Mouse (Mus musculus) neutrophil, adult 5-6 weeks (primary cell): ENCODE data around the gene Tmem145. TPM values are rescaled to one million over a fixed set of nuclear protein-coding genes. Genes with fewer than 3 reads are reported as not detected.
A peak's percentile ranks its signal among the peaks of the same experiment; 100 is the strongest.
"Not testable (repeated sequence)": the region's sequence is repeated elsewhere in the genome, so short reads cannot be mapped to it uniquely, and the experiment has no call there.

Experiments used
- ATAC-seq: fragments of 151-379, 151-347 bp; 2 replicates; pipeline ENCODE4 v1.8.0; 2017; ENCODE audit warnings: mild to moderate bottlenecking, moderate TSS enrichment; ENCODE audit not compliant: insufficient number of reproducible peaks, poor library complexity, low FRiP score, severe bottlenecking; ENCODE audit errors: extremely low read depth
- total RNA-seq: library from RNA; stranded (forward); fragments of 200-1000 nt; gene quantifications from 2 replicates; pipeline ENCODE4 v1.2.3, GENCODE M21; 2017

The Tmem145 gene
- total RNA-seq, 1 experiment from 2014 or later = not detected

- no peak for ATAC-seq
Measured at GRCm38 (mm10) chr7:25314606-25315305, 8.8 kb downstream of the Tmem145 start.

DNA sequence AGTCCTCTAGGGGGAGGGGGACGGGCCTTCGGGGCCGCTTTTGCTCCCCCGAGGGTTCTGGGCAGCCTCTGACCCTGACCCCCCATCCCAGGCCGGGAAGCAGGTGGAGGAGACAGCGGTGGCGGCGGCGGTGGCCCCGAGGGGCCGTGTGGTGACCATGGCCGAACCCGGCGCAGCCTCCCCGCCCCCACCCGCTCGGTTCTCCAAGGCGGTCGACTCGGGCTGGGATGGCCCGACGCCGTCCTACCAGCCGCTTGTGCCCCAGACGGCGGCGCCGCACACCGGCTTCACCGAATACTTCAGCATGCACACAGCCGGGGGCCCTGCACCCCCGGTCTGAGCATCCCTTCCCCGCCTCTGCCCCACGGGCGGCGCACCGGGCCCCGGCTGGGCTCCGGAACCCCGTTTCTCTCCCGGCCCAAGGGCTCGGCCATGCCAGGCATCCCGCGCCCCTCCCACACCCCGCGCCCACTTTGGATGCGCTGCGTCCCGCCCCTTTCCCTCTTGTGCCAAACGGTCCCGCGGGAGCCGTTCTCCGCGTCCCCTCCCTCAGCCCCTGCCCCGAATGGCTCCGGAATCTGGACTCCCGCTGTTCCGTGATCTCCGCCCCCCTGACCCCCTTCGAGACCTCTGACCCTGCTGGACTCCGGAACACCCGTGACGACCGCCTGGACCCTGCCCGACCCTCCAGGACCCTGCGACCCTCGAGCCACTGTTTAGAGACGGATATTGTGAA lies 9.6 kb downstream of the Tmem145 start:
- no peak for ATAC-seq

- ATAC-seq = peak; percentile 77
Measured at GRCm38 (mm10) chr7:25316532-25317445, 10.9 kb downstream of the Tmem145 start, which contains the start of gene Megf8. Megf8 (plus strand) TSS chr7:25317164.

DNA sequence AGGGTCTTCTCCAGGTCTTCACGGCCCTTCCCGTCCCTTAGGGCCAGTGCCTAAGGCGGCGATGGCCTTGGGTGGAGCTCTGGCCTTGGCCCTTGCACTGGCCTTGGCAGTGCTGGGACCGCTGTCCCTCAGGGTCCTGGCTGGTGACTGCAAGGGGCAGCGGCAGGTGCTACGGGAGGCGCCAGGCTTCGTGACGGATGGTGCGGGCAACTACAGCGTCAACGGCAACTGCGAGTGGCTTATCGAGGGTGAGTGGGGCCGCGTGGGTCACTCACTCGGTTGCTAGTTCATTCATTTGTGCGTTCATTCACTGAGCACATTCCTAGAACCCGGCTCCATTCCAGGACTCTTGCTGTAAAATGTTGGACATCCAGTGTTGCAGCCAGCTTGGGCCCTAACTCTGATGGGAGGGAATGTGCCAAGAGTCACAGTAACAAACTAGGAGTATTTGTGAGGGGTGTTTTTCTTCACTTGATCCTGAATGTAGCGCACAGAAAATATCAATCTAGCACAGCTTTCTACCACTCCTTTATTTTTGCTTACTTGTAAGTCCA lies 11.6 kb downstream of the Tmem145 start:
- no peak for ATAC-seq

GRCm38 (mm10) chr7:25322058-25322484 lies 16.2 kb downstream of the Tmem145 start:
- ATAC-seq = no peak

GRCm38 (mm10) chr7:25323219-25323618 lies 17.3 kb downstream of the Tmem145 start:
- no peak for ATAC-seq

GRCm38 (mm10) chr7:25325431-25325830 lies 19.5 kb downstream of the Tmem145 start:
- not testable (repeated sequence) for ATAC-seq

DNA sequence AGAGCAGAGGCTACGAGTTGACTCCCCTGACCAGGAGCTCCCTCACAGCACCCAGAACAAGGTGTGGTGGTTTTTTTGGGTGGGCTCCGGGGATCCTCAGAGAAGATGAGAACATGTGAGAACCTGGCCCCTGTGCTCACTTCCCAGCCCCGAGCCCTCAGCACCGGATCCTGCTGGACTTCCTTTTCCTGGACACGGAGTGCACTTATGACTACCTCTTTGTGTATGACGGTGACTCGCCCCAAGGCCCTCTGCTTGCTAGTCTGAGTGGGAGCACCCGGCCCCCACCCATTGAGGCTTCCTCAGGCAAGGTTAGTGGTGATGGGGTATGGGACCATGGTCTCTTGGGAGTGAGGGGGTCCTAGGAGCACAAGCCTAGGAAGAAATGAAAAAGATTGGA lies 20.3 kb downstream of the Tmem145 start:
- no peak for ATAC-seq

GRCm38 (mm10) chr7:25333596-25334307 lies 27.8 kb downstream of the Tmem145 start:
- peak; percentile 58; the same call in 1 of the 2 replicates for ATAC-seq

GRCm38 (mm10) chr7:25334472-25334871 lies 28.6 kb downstream of the Tmem145 start:
- ATAC-seq = no peak

DNA sequence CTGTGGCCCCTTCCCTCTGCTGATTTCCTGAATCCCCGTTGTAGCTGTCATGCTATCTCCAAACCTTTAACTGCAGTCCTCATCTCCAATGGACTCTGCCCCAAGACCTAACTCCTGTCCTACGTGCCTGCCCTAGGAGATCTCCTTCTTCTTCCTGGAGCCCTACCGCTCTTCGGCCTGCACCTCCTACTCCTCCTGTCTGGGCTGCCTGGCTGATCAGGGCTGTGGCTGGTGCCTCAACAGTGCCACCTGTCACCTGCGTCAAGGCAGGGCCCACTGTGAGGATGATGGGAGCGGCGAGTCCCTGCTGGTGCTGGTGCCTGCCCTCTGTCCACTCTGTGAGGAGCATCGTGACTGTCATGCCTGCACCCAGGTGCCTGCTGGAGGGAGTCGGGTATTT lies 33.4 kb downstream of the Tmem145 start:
- no peak for ATAC-seq

DNA sequence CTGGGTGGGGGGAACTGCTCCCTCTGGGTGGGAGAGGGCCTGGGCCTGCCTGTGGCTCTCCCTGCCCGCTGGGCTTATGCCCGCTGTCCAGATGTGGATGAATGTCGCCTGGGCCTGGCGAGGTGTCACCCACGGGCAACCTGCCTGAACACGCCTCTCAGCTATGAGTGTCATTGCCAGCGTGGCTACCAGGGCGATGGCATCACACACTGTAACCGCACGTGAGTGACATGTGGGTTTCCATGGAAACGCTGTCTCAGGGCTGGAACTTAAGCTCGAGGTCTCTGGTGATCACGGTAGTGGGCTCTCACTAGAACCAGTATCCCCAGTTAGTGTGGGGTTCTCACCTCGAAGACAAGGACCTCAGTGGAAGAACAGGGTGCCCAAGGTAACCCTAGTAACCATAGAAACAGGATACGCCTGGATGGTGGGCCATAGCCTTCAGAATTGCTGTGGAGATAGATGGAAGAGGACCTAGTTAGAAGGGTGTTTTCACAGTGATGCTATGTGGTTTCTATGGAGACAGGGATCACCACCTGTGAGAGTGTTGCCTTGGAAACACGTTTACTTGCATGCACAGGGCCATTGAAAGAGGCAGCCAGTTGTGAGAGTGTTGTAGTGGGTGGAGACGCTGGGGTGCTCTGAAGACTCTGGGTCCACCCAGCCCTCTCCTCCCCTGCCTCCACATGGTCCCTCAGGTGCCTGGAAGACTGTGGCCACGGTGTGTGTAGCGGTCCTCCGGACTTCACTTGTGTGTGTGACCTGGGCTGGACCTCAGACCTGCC lies 35.3 kb downstream of the Tmem145 start:
- ATAC-seq = no peak

DNA sequence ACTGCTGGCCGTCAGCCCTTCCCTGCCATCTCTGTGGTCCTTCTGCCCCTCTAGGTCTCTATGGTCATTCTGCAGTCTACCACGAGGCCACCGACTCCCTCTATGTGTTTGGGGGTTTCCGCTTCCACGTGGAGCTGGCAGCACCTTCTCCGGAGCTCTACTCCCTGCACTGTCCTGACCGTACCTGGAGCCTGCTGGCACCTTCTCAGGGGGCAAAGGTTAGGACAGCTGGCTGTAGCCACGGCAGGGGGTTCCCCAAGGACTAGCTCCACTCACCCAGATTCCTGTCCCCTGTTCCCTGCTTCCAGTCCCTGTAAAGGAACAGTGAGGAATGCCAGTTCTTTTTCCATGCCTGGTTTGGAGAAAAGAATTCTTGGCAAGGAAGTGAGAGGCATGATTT lies 43.0 kb downstream of the Tmem145 start:
- no peak for ATAC-seq

- ATAC-seq = no peak
Measured at GRCm38 (mm10) chr7:25358721-25359206, 52.9 kb downstream of the Tmem145 start.

- ATAC-seq = no peak
Measured at GRCm38 (mm10) chr7:25363151-25363550, 57.2 kb downstream of the Tmem145 start.

DNA sequence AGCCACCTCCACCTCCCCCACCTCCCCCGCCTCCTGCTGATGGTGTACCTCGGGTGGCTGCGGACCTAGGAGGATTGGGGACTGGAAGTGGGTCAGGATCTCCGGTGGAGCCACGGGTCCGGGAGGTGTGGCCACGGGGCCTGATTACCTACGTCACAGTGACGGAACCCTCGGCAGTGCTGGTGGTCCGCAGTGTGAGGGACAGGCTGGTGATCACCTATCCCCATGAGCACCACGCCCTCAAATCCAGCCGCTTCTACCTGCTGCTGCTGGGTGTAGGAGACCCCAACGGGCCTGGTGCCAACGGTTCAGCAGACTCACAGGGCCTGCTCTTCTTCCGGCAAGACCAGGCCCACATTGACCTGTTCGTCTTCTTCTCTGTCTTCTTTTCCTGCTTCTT lies 57.7 kb downstream of the Tmem145 start:
- no peak for ATAC-seq
